In genomic region chr7:137303776-137304171, GRCm38 (mm10) we compare ENCODE assay signal across 11 mouse cellular contexts. TPM values are rescaled to one million over a fixed set of nuclear protein-coding genes. Genes with fewer than 3 reads are reported as not detected.
DNase-seq lines count a peak whose midpoint lies in the region; ATAC-seq lines count a peak whose summit lies in the region.
"Had no signal": no experiment of that assay in that cellular context is flagged by ENCODE, and none has a peak within 500 bp of the region (broad histone marks: within the 10 kb centered on the region; RNA-seq: fewer than 3 reads in every experiment).

No protein-coding gene starts in this region.

- no peaks in the 10 kb centered on the region for H3K9me3 ChIP-seq in kidney, embryonic 15.5 days (replicated peaks)
- H3K9me3 ChIP-seq in embryonic facial prominence, embryonic 15.5 days (replicated peaks): no peaks in the 10 kb centered on the region
- H3K9me3 ChIP-seq in limb, embryonic 13.5 days: no peaks in the 10 kb centered on the region

- 0 out of 2 replicates have a peak, but pooled peaks have one; percentile 36 for ATAC-seq in kidney, embryonic 15.5 days (replicated peaks; ENCODE audit: low FRiP score)
- peak; percentile 58; the same call in 1 of the 2 replicates for ATAC-seq in embryonic facial prominence, embryonic 15.5 days (ENCODE audit: insufficient number of reproducible peaks, low FRiP score, low TSS enrichment, low read depth)
- ATAC-seq in limb, embryonic 13.5 days (ENCODE audit: low FRiP score, low read depth): peak; percentile 29; the same call in 1 of the 2 replicates
- ATAC-seq: Patski had no signal

- no peak overlapping the region for H3K27ac ChIP-seq in kidney, embryonic 15.5 days
- H3K27ac ChIP-seq in embryonic facial prominence, embryonic 15.5 days (replicated peaks): peak overlapping the region; percentile 85
- peak overlapping the region; percentile 86 for H3K27ac ChIP-seq in limb, embryonic 13.5 days

- WGBS in kidney, embryonic 15.5 days: 37% methylated on average over 10 of the region's 10 CpGs
- 17% methylated on average over 10 of the region's 10 CpGs for WGBS in embryonic facial prominence, embryonic 15.5 days
- 10% methylated on average over 10 of the region's 10 CpGs for WGBS in limb, embryonic 13.5 days

- no peaks in the 10 kb centered on the region for H3K36me3 ChIP-seq in kidney, embryonic 15.5 days
- no peaks in the 10 kb centered on the region for H3K36me3 ChIP-seq in embryonic facial prominence, embryonic 15.5 days
- peaks cover 14% of the 10 kb centered on the region; the same call in 1 of the 2 replicates for H3K36me3 ChIP-seq in limb, embryonic 13.5 days

- H3K27me3 ChIP-seq in kidney, embryonic 15.5 days: peaks cover 97% of the 10 kb centered on the region
- H3K27me3 ChIP-seq in embryonic facial prominence, embryonic 15.5 days: peaks cover 40% of the 10 kb centered on the region
- peaks cover 32% of the 10 kb centered on the region for H3K27me3 ChIP-seq in limb, embryonic 13.5 days

- no peak overlapping the region for H3K4me3 ChIP-seq in kidney, embryonic 15.5 days (replicated peaks)
- peak overlapping the region; percentile 9; the same call in 1 of the 2 replicates for H3K4me3 ChIP-seq in embryonic facial prominence, embryonic 15.5 days (replicated peaks)
- H3K4me3 ChIP-seq in limb, embryonic 13.5 days: peak overlapping the region; percentile 33

- H3K4me1 ChIP-seq in kidney, embryonic 15.5 days: peaks cover 28% of the 10 kb centered on the region
- H3K4me1 ChIP-seq in embryonic facial prominence, embryonic 15.5 days: peaks cover 52% of the 10 kb centered on the region
- H3K4me1 ChIP-seq in limb, embryonic 13.5 days: peaks cover 79% of the 10 kb centered on the region

- peak overlapping the region; percentile 7; the same call in 1 of the 2 replicates for H3K4me2 ChIP-seq in kidney, embryonic 15.5 days
- H3K4me2 ChIP-seq in embryonic facial prominence, embryonic 15.5 days (replicated peaks): peak overlapping the region; percentile 35
- H3K4me2 ChIP-seq in limb, embryonic 13.5 days (replicated peaks): peak overlapping the region; percentile 65

- no peak for DNase-seq in kidney, adult 8-10 months
- peak; percentile 2 for DNase-seq in yolk sac, embryonic 10.5 days (ENCODE audit: low spot score)
- no peak for DNase-seq in thymus, postnatal 14 days
- no peak for DNase-seq in T-cell, adult 2 months (ENCODE audit: low spot score)
- DNase-seq: gastrocnemius, postnatal 14 days; kidney, postnatal 4 days; lung, adult 2 months had no signal

- no peak overlapping the region for H3K9ac ChIP-seq in kidney, embryonic 15.5 days
- no peak overlapping the region for H3K9ac ChIP-seq in embryonic facial prominence, embryonic 15.5 days
- peak overlapping the region; percentile 70 for H3K9ac ChIP-seq in limb, embryonic 13.5 days

RNA-seq across cellular contexts. Expression of gene Ebf3, which starts 10.5 kb away (rescaled TPM):
- 1.5 and 1.6 TPM in 2 replicates for polyA plus RNA-seq in kidney, embryonic 15.5 days (2015; fragmentation: Nextera tagmentation; extraction: Ambion mirVana)
- 6.4 and 6.7 TPM in 2 replicates for polyA plus RNA-seq in embryonic facial prominence, embryonic 15.5 days (2015; fragmentation: Nextera tagmentation; extraction: Ambion mirVana)
- polyA plus RNA-seq in limb, embryonic 13.5 days (2015; fragmentation: Nextera tagmentation; extraction: Ambion mirVana): 13.4 and 16.9 TPM in 2 replicates

Comparison
In these comparisons a context has a peak if more than half of its experiments do, and no peak if none do; other contexts are left out.
1. H3K4me2 ChIP-seq: peak in every context shown above with its lines; median percentile 65 in limb, embryonic 13.5 days; 35 in embryonic facial prominence, embryonic 15.5 days; 7 in kidney, embryonic 15.5 days.